Mouse (Mus musculus): ENCODE data around the gene Cct2.
"Not testable (repeated sequence)": the region's sequence is repeated elsewhere in the genome, so short reads cannot be mapped to it uniquely, and the experiment has no call there.

Gene Cct2

GRCm38 (mm10) chr10:117055668-117056067 lies 7.9 kb downstream of the Cct2 start:
- DNase-seq (ENCODE audit: low spot score in 2 of 2), result no peak

- DNase-seq (ENCODE audit: low spot score in 2 of 2), result no peak
These were observed 13.5 kb downstream of the Cct2 start for GRCm38 (mm10) chr10:117049961-117050597.

GRCm38 (mm10) chr10:117049253-117049652 lies 14.4 kb downstream of the Cct2 start:
- no peak for DNase-seq (ENCODE audit: low spot score in 2 of 2)

DNA sequence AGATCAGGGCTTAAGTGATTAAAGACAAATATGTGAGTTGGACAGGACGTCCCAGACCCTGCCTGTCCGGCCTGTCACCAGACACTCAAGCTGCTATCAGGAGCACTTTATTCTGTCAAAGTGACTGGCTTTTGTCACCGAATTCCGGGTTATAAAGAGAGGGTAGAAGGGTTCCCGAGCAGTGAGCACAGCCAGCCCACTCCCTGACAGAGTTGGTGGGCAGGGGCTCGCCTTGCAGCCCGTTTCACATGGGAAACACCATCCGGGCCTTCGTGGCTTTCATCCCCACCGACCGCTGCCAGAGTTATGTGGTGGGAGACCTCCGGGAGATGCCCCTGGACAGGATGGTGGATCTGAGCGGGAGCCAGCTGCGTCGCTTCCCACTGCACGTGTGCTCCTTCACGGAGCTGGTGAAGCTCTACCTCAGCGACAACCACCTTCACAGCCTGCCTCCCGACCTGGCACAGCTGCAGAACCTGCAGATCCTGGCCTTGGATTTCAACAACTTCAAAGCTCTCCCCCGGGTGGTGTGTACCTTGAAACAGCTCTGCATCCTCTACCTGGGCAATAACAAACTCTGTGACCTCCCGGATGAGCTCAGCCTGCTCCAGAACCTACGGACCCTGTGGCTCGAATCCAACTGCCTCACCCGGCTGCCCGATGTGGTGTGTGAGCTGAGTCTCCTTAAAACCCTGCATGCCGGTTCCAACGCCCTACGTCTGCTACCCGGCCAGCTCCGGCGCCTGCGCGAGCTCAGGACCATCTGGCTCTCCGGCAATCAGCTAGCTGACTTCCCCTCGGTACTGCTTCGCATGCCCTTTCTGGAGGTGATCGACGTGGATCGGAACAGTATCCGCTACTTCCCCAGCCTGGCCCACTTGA lies 18.2 kb downstream of the Cct2 start, which contains the start of gene Lrrc10:
Gene Lrrc10 (plus strand): TSS at position 167 of the 882 bp plus-strand sequence.
- DNase-seq (ENCODE audit: low spot score in 2 of 2), result no peak

- DNase-seq (ENCODE audit: low spot score in 2 of 2), result not testable (repeated sequence)
These were observed 20.0 kb downstream of the Cct2 start for GRCm38 (mm10) chr10:117043497-117044166.

- no peak for DNase-seq (ENCODE audit: low spot score in 2 of 2)
These were observed 21.3 kb downstream of the Cct2 start for GRCm38 (mm10) chr10:117042295-117042694.

- no peak for DNase-seq (ENCODE audit: low spot score in 2 of 2)
These were observed 23.3 kb downstream of the Cct2 start for GRCm38 (mm10) chr10:117040355-117040754.

DNA sequence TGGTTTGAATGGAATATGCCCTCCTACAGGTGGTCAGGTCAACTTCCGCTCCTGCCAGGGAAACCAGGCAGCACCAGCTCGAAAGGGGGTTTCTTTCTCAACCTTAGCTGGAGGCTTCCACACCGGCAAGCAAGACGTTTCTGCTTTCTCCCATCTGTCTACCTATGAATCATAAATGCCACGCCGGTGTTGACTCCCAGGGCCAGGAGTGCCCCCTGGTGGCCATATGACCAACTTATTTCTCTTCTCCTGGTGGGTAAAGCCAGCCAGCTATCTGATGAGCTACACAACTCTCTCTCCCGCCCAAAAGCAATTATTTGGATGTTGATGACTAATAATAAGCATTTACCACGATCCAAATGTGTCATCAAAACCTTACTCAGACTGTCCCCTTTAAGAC lies 29.8 kb downstream of the Cct2 start:
- DNase-seq (ENCODE audit: low spot score in 2 of 2), result peak; percentile 63 to 86

GRCm38 (mm10) chr10:117031160-117031559 lies 32.5 kb downstream of the Cct2 start:
- no peak for DNase-seq (ENCODE audit: low spot score in 2 of 2)

DNA sequence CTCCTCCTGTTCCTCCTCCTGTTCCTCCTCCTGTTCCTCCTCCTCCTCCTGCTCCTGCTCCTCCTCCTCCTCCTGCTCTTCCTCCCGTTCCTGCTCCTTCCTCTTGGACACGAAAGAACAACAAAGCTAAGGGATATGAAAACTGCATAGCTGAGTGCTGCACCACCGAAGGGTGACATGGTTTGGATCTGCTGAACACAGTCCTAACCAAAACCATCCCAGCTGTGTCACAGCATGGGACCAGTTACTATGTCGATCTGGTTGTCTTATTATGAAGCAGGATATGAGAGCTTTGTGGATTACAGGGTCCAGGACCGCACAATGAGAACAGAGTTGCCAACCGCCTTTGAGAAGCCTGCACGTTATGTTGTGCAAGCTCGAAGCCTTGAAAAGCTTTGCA lies 37.4 kb downstream of the Cct2 start:
- DNase-seq (ENCODE audit: low spot score in 2 of 2), result no peak

GRCm38 (mm10) chr10:117025776-117026175 lies 37.8 kb downstream of the Cct2 start:
- not testable (repeated sequence) for DNase-seq (ENCODE audit: low spot score in 2 of 2)

GRCm38 (mm10) chr10:117023693-117024092 lies 39.9 kb downstream of the Cct2 start:
- no peak for DNase-seq (ENCODE audit: low spot score in 2 of 2)

DNA sequence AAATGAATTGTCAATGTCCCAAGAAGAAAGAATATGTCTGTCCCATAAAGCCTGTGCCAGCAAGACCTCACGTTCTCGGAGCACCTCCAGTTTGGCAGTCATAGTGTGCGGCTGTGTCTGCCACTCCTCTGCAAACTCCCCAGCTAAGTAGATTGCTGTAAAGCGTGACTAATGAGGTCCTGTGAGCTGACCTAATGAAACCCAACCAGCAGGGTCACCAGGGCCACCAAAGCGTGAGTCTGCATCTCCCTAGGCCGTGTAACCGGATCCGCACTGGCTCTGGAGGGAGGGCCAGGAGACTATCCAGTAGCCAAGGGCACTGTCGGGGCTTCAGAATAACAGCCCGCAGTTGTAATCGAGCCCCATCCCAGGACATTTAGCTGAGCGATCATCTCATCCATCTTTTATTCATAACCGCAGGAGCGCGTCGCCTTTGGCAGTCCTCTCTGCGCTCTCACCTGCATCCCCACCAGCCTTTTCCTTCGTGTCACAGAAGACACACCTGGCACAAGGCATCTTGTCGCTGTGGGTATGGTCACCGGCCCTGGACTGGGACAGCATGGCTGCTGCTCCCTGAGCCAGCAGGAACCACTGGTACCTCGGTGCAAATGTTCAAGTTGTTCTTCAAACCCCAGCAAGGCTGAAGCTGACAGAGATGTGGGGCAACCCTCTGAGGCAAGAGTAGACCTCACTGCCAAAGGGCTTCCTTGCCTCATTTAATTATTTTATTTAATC lies 42.4 kb downstream of the Cct2 start:
- DNase-seq (ENCODE audit: low spot score in 2 of 2), result no peak

DNA sequence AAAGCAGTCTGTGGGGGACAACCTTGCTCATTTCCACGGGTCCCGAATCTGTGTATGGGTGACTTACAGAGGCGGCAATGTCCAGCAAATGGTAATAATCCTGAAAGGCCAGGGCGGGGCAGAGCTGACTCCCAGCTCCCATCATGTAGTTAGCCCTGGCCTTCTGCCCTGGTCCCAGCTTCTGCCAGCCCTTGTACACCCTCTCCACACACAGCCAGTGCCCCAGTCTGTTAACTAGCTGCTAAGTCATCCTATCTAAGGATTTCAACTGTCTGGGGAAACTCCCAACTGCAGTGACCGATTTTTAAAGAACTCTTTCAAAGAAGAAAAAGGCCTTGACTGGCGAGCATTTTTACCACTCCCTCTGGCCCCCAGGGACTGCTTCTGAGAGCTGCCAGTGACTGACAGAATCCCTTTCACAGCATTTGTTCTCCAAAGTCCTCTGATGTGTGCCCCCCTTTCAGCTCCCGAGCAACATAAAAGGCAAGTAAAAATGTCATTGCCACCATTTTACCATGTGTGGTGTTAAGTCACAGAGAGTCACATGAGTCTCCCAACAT lies 45.3 kb downstream of the Cct2 start:
- DNase-seq (ENCODE audit: low spot score in 2 of 2), result no peak

- no peak for DNase-seq (ENCODE audit: low spot score in 2 of 2)
These were observed 49.0 kb downstream of the Cct2 start for GRCm38 (mm10) chr10:117014565-117014964.

DNA sequence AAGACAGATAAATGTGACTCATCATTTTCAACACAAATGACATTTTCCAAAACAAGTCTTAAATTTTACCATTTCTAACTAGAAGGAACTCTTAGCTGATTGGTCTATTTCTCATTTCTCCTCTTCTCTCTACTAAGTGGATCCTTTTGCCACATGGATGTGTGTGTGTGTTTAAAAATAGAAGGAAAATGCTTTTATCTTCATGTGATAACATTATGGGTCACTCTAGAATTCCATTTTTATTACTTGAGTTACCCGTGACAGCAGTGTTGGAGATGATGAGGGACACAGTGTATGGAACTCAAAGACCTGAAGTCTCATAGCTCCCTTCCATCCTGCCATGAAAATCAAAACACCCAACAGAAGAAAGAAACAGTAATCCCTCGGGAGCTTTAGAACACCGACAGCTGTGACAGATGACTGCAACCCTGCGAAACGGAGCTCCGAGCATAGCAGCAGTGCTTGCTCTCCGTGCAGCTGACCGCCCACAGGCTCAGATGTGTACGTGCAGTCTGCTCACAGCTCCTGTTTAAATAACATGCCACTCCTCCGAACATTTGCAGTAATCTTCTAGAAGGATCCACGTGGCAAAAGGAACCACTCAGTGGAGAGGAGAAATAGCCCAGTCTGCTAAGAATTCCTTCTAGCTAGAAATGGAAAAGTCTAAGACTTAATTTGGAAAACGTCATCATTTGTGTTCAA lies 49.8 kb downstream of the Cct2 start:
- no peak for DNase-seq (ENCODE audit: low spot score in 2 of 2)

- DNase-seq (ENCODE audit: low spot score in 2 of 2), result no peak
These were observed 52.6 kb downstream of the Cct2 start for GRCm38 (mm10) chr10:117011047-117011446.

- DNase-seq (ENCODE audit: low spot score in 2 of 2), result no peak
These were observed 53.9 kb downstream of the Cct2 start for GRCm38 (mm10) chr10:117009691-117010090.

DNA sequence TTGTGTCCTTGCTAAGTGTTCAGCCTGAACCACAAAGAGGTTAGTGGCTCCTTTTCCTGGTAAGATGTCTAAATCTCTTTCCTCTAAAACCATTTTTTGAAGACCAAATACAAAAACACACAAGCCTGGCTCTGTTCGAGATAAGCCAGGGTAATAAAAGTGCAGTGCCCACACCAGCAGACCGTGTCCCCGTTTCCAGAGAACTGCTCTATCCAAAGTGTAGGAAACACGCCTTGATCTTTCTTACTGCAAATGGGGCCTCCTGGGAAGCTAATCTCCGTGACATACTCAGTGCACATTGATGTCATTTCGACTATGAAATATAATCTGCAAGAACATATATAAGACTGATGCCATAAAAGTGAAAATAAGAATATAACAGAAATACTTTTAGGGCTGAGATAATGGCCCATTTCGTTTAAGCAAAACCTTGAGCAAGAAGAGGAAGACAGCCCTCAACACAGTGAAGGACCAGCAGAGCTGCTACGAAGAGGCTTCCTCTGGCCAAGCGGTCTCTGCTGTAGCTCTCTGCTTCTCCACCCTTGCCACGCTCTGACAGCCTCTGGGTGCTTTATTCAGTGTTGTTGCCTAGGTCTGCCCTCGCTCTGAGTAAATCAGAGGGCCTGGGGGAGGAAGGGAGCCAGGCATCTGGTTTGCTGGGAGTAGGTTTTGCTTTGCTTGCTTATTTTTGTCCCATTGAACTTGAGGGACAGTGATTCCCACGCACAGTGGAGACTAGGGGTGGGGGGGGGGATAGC lies 57.7 kb downstream of the Cct2 start:
- DNase-seq (ENCODE audit: low spot score in 2 of 2), result no peak

GRCm38 (mm10) chr10:117004695-117005094 lies 58.9 kb downstream of the Cct2 start:
- no peak for DNase-seq (ENCODE audit: low spot score in 2 of 2)
